Mouse (Mus musculus) myocyte (in vitro differentiated cells): ENCODE measurements around the gene Pim1. TPM values are rescaled to one million over a fixed set of nuclear protein-coding genes. Genes with fewer than 3 reads are reported as not detected.

Source experiments
- H3K27me3 ChIP-seq: one replicate; pipeline ENCODE4 v1.6.1; 2011; ENCODE audit not compliant: control insufficient read depth, insufficient read depth, insufficient read length
- H3K36me3 ChIP-seq: one replicate; pipeline ENCODE4 v1.6.1; 2011; ENCODE audit not compliant: control insufficient read depth, insufficient read depth
- H3K4me2 ChIP-seq: one replicate; pipeline ENCODE4 v1.6.1; 2011; ENCODE audit warnings: low read depth, control low read depth
- H3K4me3 ChIP-seq: one replicate; pipeline ENCODE4 v1.5.1; 2011; ENCODE audit warnings: mild to moderate bottlenecking, control low read depth, moderate library complexity
- H3K79me2 ChIP-seq: one replicate; pipeline ENCODE4 v1.6.1; 2011; ENCODE audit not compliant: control insufficient read depth, insufficient read depth
- H3ac ChIP-seq: one replicate; pipeline ENCODE4 v1.6.1; 2011; ENCODE audit not compliant: control insufficient read depth, insufficient read length
- CEBPB ChIP-seq: IDR thresholded peaks from 2 replicates; pipeline ENCODE4 v1.6.1; 2011; ENCODE audit warnings: mild to moderate bottlenecking, moderate library complexity; ENCODE audit not compliant: poor library complexity, insufficient read depth, severe bottlenecking
- E2F4 ChIP-seq: IDR thresholded peaks from one replicate; pipeline ENCODE4 v1.6.1; 2011; ENCODE audit warnings: mild to moderate bottlenecking, control low read depth, moderate library complexity; ENCODE audit not compliant: insufficient read depth
- MAX ChIP-seq: IDR thresholded peaks from one replicate; pipeline ENCODE4 v1.6.1; 2011; ENCODE audit warnings: low read depth, mild to moderate bottlenecking, control low read depth
- MYOD1 ChIP-seq, 3 experiments: IDR thresholded peaks; one replicate each; pipeline ENCODE4 v1.6.1; 2011; ENCODE audit warnings: control low read depth in 2 of 3, low read depth in 2 of 3, mild to moderate bottlenecking in 2 of 3, moderate library complexity in 1 of 3; ENCODE audit not compliant: insufficient read length in 2 of 3, control insufficient read depth in 1 of 3
- MYOG ChIP-seq, 3 experiments: IDR thresholded peaks; one replicate each; pipeline ENCODE4 v1.6.1; 2011; ENCODE audit warnings: control low read depth in 2 of 3, low read depth in 2 of 3, mild to moderate bottlenecking in 2 of 3; ENCODE audit not compliant: insufficient read length in 2 of 3, control insufficient read depth in 1 of 3, insufficient read depth in 1 of 3
- POLR2A ChIP-seq: IDR thresholded peaks from one replicate; pipeline ENCODE4 v1.6.1; 2011; ENCODE audit warnings: low read depth, mild to moderate bottlenecking, control low read depth, moderate library complexity; ENCODE audit not compliant: insufficient read length
- POLR2AphosphoS2 ChIP-seq: IDR thresholded peaks from one replicate; pipeline ENCODE4 v1.6.1; 2011; ENCODE audit warnings: low read depth, control low read depth; ENCODE audit not compliant: insufficient read length
- REST ChIP-seq: IDR thresholded peaks from one replicate; pipeline ENCODE4 v1.6.1; 2011; ENCODE audit warnings: mild to moderate bottlenecking, control low read depth, moderate library complexity; ENCODE audit not compliant: insufficient read depth, insufficient read length
- SRF ChIP-seq: IDR thresholded peaks from one replicate; pipeline ENCODE4 v1.6.1; 2011; ENCODE audit warnings: low read depth; ENCODE audit not compliant: control insufficient read depth, insufficient read length
- TCF12 ChIP-seq: IDR thresholded peaks from one replicate; pipeline ENCODE4 v1.6.1; 2011; ENCODE audit warnings: mild to moderate bottlenecking, control low read depth; ENCODE audit not compliant: poor library complexity, insufficient read depth, severe bottlenecking
- TCF3 ChIP-seq: IDR thresholded peaks from one replicate; pipeline ENCODE4 v1.6.1; 2011; ENCODE audit warnings: low read depth, control low read depth; ENCODE audit not compliant: insufficient read length
- USF1 ChIP-seq: IDR thresholded peaks from one replicate; pipeline ENCODE4 v1.6.1; 2011; ENCODE audit warnings: low read depth, mild to moderate bottlenecking, control low read depth, moderate library complexity
- polyA plus RNA-seq: library from polyadenylated mRNA; unstranded; fragments of >200 nt; fragmentation: generic; extraction: Trizol; gene quantifications from one replicate; pipeline ENCODE4 v1.2.1, GENCODE M21; 2012; ENCODE audit warnings: missing spikeins

Gene Pim1
- polyA plus RNA-seq, 1 experiment: 16.3 TPM

GRCm38 (mm10) chr17:29542831-29543690, 52.5 kb downstream of the Pim1 start:
- H3K4me2 ChIP-seq: no peak overlapping the region
- no peak overlapping the region for H3K4me3 ChIP-seq
- TF ChIP-seq E2F4 (no peak), SRF (no peak), TCF3 (no peak), POLR2A (no peak), POLR2AphosphoS2 (no peak), CEBPB (no peak), USF1 (no peak), MYOD1 (IDR thresholded peaks at IDR 0.05; ENCODE audit: control insufficient read depth in 1 of 3, insufficient read length in 2 of 3, low read depth in 2 of 3) (no peak), TCF12 (no peak), REST (no peak), MYOG (IDR thresholded peaks at IDR 0.05; ENCODE audit: control insufficient read depth in 1 of 3, insufficient read depth in 1 of 3, insufficient read length in 2 of 3, low read depth in 2 of 3) (no peak)
- no peaks in the 10 kb centered on the region for H3K27me3 ChIP-seq
- H3K79me2 ChIP-seq: no peaks in the 10 kb centered on the region
- H3ac ChIP-seq: no peak overlapping the region
- H3K36me3 ChIP-seq: no peaks in the 10 kb centered on the region

GRCm38 (mm10) chr17:29544064-29544463, 53.5 kb downstream of the Pim1 start:
- Histone ChIP-seq H3K4me2 (no peak overlapping the region), H3K79me2 (no peaks in the 10 kb centered on the region), H3K36me3 (no peaks in the 10 kb centered on the region), H3ac (no peak overlapping the region), H3K27me3 (no peaks in the 10 kb centered on the region), H3K4me3 (no peak overlapping the region)
- TF ChIP-seq MAX: no peak
- no peak for TF ChIP-seq POLR2AphosphoS2
- TF ChIP-seq REST: no peak
- no peak for TF ChIP-seq SRF
- TF ChIP-seq CEBPB: no peak
- TF ChIP-seq USF1: no peak
- no peak for TF ChIP-seq TCF12
- no peak for TF ChIP-seq TCF3
- no peak for TF ChIP-seq MYOD1 (IDR thresholded peaks at IDR 0.05; ENCODE audit: control insufficient read depth in 1 of 3, insufficient read length in 2 of 3, low read depth in 2 of 3)
- no peak for TF ChIP-seq MYOG (IDR thresholded peaks at IDR 0.05; ENCODE audit: control insufficient read depth in 1 of 3, insufficient read depth in 1 of 3, insufficient read length in 2 of 3, low read depth in 2 of 3)
- no peak for TF ChIP-seq E2F4
- TF ChIP-seq POLR2A: no peak

GRCm38 (mm10) chr17:29545241-29545640, 54.7 kb downstream of the Pim1 start:
- Histone ChIP-seq H3K27me3 (no peaks in the 10 kb centered on the region), H3ac (no peak overlapping the region)

More at GRCm38 (mm10) chr17:29545241-29545640, 54.7 kb downstream of the Pim1 start:
- H3K4me2 ChIP-seq: no peak overlapping the region
- H3K4me3 ChIP-seq: no peak overlapping the region
- TF ChIP-seq TCF12: no peak
- no peak for TF ChIP-seq CEBPB
- TF ChIP-seq E2F4: no peak
- no peak for TF ChIP-seq REST
- no peak for TF ChIP-seq USF1
- TF ChIP-seq TCF3: no peak
- no peak for TF ChIP-seq MYOG (IDR thresholded peaks at IDR 0.05; ENCODE audit: control insufficient read depth in 1 of 3, insufficient read depth in 1 of 3, insufficient read length in 2 of 3, low read depth in 2 of 3)
- H3K79me2 ChIP-seq: peaks cover 3% of the 10 kb centered on the region
- no peaks in the 10 kb centered on the region for H3K36me3 ChIP-seq

Other genes starting within 250 kb of the Pim1 start
- 30.1 TPM for gene Ppil1, start 226.6 kb upstream of the Pim1 start, polyA plus RNA-seq
- 120 TPM for gene BC004004, start 222.0 kb upstream of the Pim1 start, polyA plus RNA-seq
- 7.1 TPM for gene Pi16, start 173.1 kb upstream of the Pim1 start, polyA plus RNA-seq
- gene Mtch1, start 142.8 kb upstream of the Pim1 start, polyA plus RNA-seq: 741 TPM
- 0.54 TPM for gene Fgd2, start 129.8 kb upstream of the Pim1 start, polyA plus RNA-seq
- gene Gm17657, start 58.9 kb downstream of the Pim1 start, polyA plus RNA-seq: not detected
- gene Tbc1d22b, start 59.0 kb downstream of the Pim1 start, polyA plus RNA-seq: 9.0 TPM
- gene Tmem217, start 61.6 kb downstream of the Pim1 start, polyA plus RNA-seq: not detected
- gene Rnf8, start 124.0 kb downstream of the Pim1 start, polyA plus RNA-seq: 20.9 TPM
- gene Gm28043, start 124.1 kb downstream of the Pim1 start, polyA plus RNA-seq: 1.0 TPM
- gene Cmtr1, start 169.8 kb downstream of the Pim1 start, polyA plus RNA-seq: 55.7 TPM
- 6.0 TPM for gene Ccdc167, start 226.3 kb downstream of the Pim1 start, polyA plus RNA-seq